Mouse (Mus musculus) thymus, postnatal 36 days (tissue): ENCODE results near the gene Cyp2c29.
"Not testable (repeated sequence)": the region's sequence is repeated elsewhere in the genome, so short reads cannot be mapped to it uniquely, and the experiment has no call there.

Source experiments
- DNase-seq, 2 experiments: peaks; one replicate each; pipeline ENCODE4 v3.0.0; 2022; ENCODE audit warnings: mixed read lengths in 2 of 2

The Cyp2c29 gene

GRCm38 (mm10) chr19:39269105-39269504 is at the start of gene Cyp2c29:
Cyp2c29 (plus strand) TSS chr19:39269405.
- DNase-seq = not testable (repeated sequence)

GRCm38 (mm10) chr19:39267036-39267435 is 2.2 kb upstream of the Cyp2c29 start:
- DNase-seq = not testable (repeated sequence)

- DNase-seq = no peak
Observed at GRCm38 (mm10) chr19:39282801-39283200, 13.6 kb downstream of the Cyp2c29 start.

DNA sequence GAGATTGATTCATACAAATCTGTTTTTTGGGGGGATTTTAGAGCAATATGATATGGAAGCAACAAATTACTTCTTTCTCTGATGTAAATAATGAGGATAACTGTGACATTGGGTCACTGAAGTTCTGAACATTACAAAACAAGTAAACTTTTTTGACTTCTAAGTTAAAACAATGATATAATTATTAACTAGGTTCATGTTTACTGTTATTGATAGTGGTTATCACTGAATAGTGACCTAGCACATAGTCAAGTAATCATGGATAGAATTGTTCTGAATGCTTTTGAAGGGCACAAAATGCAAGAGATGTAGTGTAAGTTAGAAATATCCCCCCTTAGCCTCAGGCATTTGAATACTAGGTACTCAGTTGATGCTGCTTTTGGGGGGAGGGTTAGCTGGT is 16.4 kb downstream of the Cyp2c29 start:
- DNase-seq = no peak

DNA sequence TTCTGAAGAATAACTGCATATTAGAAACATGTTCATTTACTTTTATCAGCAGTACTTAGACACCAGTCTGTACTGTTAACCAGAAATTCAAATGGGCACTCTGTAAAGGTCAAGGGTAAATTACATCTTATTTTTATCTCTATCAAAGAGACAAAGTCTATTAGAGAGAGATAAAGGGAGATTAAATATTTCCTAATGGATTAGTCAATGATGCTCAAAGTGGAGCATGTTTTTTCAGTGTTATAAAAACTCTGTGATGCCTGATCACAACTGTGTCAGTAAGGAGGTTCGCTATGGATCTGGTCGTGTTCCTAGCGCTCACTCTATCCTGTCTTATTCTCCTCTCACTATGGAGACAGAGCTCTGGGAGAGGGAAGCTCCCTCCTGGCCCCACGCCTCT is 17.6 kb downstream of the Cyp2c29 start:
- no peak for DNase-seq

GRCm38 (mm10) chr19:39288978-39289377 is 19.8 kb downstream of the Cyp2c29 start:
- no peak for DNase-seq
